Mouse (Mus musculus): Measurements from ENCODE around the gene Lrmda.

DNA sequence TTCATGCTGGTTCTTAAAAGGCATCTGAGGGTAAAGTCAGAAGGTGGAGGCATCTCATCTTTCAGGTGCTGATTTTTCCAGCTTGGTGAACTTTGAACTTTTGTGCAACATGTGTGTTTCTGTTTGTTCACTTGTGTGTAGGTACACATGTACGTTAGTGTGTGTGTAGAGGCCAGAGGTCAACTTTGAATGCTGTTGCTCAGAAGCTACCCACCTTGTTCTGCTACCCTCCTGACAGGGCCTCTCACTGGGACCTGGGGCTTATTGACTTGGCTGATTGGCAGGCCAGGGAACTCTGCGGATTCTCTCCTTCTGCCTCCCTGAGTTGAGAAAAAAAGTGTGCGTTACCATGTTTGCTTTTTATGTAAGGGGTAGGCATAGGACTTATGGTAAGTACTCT lies 203.1 kb downstream of the Lrmda start:
- TF ChIP-seq CTCF (IDR thresholded peaks at IDR 0.05; ENCODE audit: extremely low read depth, insufficient read length, insufficient replicate concordance, low read depth, low read length) (no peak), POLR2A (IDR thresholded peaks at IDR 0.05; ENCODE audit: low read depth, low read length) (no peak)
